Mouse (Mus musculus) left cerebral cortex, postnatal 10 days (tissue): ENCODE data around the gene Tenm3. TPM values are rescaled to one million over a fixed set of nuclear protein-coding genes. Genes with fewer than 3 reads are reported as not detected.

Source experiments
- DNase-seq, 2 experiments: peaks; one replicate each; pipeline ENCODE4 v3.0.0; 2021 to 2022; ENCODE audit warnings: low spot score in 2 of 2, mixed read lengths in 1 of 2; ENCODE audit errors: extremely low spot score in 1 of 2
- intact Hi-C: fragments of 180-260 bp; cut with DNase I; formaldehyde crosslinking; loops from one replicate; pipeline ENCODE4 v1.15.1; 2025
- total RNA-seq, 2 experiments: library from RNA; stranded (reverse); gene quantifications; 2 replicates each; pipeline ENCODE4 v1.2.3; 2021

Tenm3 gene
- total RNA-seq, 2 experiments from 2014 or later = 130 to 135 TPM

DNA sequence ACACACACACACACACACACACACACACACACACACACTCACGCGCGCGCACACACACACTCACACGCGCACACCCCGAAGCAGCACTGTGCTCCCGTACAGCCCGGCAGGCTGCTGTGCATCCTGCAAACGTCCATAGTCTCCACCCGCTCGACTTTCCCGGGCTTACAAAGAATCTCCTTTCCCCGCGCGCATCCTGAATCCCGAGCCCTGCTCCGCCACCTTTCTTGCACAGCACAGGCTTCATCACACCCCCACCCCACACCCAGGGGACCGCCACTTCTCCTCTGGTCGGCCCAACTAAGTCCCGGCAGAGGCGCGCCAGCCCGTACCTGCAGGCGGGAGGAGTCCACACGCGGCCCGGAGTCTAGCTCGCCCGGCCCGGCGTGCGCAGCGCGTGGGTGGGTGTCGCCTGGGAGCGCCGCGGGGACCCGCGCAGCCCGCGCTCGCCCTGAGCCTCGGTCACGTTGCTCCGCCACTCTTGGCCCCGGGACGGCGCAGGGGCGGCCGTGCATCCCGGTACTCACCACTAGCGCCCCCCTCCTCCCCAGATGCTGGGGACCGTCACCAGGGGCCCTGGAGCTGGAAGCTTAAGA is 288.1 kb downstream of the Tenm3 start:
- peak; percentile 30 to 72 for DNase-seq
- intact Hi-C loops = loop anchor here (10.0 kb wide), 1 partner anchor 289 kb away; the partner anchor contains the start of gene Tenm3

- intact Hi-C loops = loop anchor here (10.0 kb wide), 1 partner anchor 290 kb away; the partner anchor contains the start of gene Tenm3
- peak; percentile 67 to 80 for DNase-seq
These were observed 288.8 kb downstream of the Tenm3 start for GRCm38 (mm10) chr8:48554762-48555545.

GRCm38 (mm10) chr8:48553791-48554288 is 289.9 kb downstream of the Tenm3 start:
- DNase-seq = no peak

DNA sequence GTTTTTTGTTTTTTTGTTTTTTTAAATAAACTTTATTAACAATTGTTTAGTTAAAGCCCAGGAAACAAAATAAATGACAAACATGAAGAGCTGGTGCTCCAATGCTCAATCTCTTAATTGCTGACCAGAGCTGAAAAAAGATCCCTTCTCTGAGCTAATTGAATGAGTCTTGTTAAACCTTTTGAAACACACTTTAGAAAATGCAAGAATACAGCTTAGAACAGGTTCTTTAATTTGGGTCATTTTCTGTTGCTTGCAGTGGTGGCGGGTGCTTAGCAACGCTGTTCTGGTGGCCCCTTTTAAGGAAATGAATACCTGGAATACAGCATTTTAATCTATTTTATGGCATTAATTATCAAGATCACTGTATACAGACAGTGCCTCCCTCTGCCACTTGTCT is 291.4 kb downstream of the Tenm3 start:
- DNase-seq = no peak
- intact Hi-C loops = loop anchor here (2.0 to 10.0 kb wide), 2 partner anchors 292 to 332 kb away; partner anchors contain the start of gene Tenm3

More at GRCm38 (mm10) chr8:48553791-48554288, 289.9 kb downstream of the Tenm3 start:
- intact Hi-C loops = loop anchor here (2.0 to 10.0 kb wide), 2 partner anchors 291 to 333 kb away; partner anchors contain the start of gene Tenm3

DNA sequence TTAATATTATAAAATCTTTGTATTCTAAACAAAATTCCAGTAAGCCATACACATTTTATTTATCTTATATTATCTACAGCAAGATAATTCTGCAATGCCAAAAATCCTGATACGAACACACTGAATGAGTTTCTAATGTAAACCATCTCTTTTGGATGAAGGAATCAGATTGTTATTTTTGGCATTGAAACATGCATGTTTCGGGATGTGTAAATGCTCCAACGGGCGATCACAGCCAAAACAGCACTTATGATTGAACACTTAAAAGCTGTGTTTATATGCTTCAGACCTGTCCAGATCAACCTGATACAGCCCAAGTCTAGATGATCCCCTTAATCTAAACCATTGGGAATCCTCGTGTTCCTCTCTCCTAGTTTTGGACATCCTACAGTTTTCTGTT is 292.4 kb downstream of the Tenm3 start:
- intact Hi-C loops = loop anchor here (10.0 kb wide), 1 partner anchor 293 kb away; the partner anchor contains the start of gene Tenm3

DNA sequence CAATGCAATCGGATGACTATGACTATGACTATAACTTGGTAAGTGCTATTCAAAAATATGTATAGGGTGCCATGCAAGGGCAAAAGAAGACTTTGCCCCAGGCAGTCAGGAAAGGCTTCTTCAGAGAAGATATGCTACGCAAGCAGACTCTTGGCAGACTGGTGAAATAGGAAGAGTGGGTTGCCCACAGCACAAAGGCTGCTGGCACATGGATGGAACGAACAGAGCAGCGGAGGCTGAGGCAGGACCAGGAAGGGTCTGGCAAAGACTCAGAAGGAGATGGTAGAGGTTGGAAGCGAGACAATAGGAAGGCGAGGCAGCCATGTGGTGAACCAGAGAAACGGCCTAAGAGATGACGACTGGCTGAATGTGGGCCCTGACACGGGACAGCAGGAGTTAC is 294.8 kb downstream of the Tenm3 start:
- no peak for DNase-seq
- intact Hi-C loops = no loop called here

More for the DNA sequence above, 292.4 kb downstream of the Tenm3 start:
- DNase-seq = no peak

DNA sequence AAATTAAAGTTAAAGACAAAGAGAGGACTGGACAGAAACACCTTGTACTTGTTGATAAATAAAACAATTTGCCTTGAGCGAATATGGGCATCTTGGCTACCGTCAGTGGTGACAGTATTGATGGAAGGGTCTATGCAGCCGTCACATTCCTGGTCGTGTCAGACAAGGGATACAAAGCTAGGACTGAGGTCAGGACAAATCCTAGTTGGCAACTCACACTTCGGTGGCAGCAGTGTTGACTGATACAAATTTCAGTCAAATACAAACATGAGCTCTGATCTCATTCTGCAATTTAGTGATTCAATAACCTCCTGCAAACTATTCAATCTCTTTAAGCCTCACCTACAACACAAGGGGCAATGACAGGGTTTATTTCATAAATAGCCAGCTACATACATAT is 298.1 kb downstream of the Tenm3 start:
- intact Hi-C loops = no loop called here
- no peak for DNase-seq

- intact Hi-C loops = no loop called here
- no peak for DNase-seq
These were observed 298.9 kb downstream of the Tenm3 start for GRCm38 (mm10) chr8:48544840-48545239.

DNA sequence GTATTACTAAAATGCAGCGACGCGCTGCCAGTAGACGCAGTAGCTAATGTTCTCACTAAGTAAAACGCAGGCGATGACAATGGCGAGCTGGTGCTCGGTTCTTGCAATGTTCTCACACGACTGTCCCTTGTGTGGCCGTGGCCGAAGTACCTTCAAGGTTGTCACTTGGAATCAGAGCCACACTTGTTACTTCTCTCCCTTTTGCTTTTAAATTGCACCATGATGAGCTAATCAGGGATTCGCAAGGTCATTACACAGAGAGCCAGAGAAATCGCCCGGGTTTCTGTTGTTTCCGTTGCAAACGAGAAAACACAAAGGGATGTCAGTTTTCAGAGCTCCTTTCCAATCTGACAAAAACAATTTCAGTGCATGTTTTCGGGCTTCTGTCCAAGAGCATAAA is 301.6 kb downstream of the Tenm3 start:
- DNase-seq = no peak
- intact Hi-C loops = no loop called here

- intact Hi-C loops = no loop called here
- DNase-seq = no peak
These were observed 302.9 kb downstream of the Tenm3 start for GRCm38 (mm10) chr8:48540894-48541293.

DNA sequence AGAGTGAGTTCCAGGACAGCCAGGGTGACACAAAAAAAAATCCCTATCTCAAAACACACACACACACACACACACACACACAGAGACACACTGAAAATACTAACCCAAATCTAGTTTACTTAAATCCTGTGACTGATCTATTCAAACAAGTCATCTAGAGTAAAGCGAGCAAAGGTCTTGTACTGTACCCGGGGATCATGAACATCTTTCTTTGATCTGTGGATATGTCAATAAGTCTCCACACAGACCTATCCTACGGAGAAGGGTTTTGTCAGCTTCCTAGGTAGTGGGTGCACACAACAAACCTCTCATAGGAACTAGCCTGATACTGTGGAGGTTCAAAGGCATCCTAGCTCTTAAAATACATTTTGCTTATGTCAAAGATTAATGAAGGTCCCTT is 307.9 kb downstream of the Tenm3 start:
- intact Hi-C loops = no loop called here
- DNase-seq = no peak

GRCm38 (mm10) chr8:48531795-48532194 is 312.0 kb downstream of the Tenm3 start:
- intact Hi-C loops = no loop called here
- no peak for DNase-seq

- intact Hi-C loops = no loop called here
- no peak for DNase-seq
These were observed 312.7 kb downstream of the Tenm3 start for GRCm38 (mm10) chr8:48530916-48531570.

DNA sequence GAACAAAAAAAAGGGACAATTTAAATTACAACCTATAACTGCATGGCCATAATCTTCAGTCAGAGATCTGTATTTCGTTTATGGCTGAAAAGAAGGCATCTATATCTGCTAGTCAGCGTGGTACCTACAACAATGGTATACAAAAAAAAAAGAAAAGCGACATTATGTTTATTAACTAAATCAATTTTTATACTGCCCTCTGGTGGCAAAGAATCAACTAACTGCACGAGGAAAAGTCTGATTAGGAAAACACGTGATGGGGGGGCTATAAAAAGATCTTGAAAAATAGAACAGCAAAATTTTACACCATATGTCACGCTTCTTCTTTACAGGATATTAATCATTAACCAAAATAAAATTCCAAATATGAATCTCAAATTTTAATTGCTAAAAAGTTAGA is 316.3 kb downstream of the Tenm3 start:
- peak in 1 of 2 experiments; percentile 29 for DNase-seq
- intact Hi-C loops = loop anchor here (2.0 to 5.0 kb wide), 2 partner anchors 305 to 430 kb away; partner anchors contain the start of gene Dctd

DNA sequence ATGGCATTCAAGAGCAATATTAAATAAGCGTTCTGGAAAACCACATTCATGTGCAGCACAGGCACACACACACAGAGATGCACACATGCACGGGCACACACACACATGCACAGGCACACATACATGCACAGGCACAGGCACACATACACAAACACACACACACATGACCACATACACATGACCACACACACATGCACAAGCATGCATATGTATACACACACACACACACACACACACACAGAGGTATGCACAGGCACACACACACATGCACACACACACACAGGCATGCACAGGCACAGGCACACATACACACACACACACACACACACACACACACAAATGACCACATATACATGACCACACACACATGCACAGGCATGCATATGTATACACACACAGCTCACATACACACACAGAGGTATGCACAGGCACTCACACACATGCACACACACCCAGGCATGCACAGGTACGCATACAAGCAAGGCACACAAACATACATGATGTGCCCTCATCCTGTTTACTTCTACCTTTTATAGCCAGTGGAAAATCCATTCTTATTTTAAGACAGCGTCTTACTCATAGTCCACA is 321.1 kb downstream of the Tenm3 start:
- intact Hi-C loops = no loop called here
- no peak for DNase-seq

- no peak for DNase-seq
- intact Hi-C loops = no loop called here
These were observed 321.7 kb downstream of the Tenm3 start for GRCm38 (mm10) chr8:48522004-48522403.

DNA sequence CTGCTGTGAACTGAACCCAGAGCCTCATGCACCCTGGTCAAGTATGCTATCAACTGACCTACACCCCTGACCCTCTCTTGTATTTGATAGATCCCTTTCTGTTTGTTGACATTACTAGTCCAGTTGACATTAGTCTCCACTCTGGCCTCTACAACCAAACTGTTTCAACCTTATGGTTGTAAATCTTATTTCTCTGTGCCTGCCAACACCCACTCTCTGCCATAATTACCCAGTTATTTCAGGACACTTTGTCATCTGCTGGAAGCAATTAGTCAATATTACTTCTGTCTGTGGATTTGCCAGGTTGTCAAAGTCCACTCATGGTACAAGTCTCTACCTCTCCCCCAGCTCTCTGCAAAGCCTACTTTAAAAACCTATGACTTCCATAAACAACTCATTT is 326.3 kb downstream of the Tenm3 start:
- DNase-seq = no peak
- intact Hi-C loops = no loop called here

GRCm38 (mm10) chr8:48514230-48514629 is 329.5 kb downstream of the Tenm3 start:
- DNase-seq = no peak
- intact Hi-C loops = no loop called here

GRCm38 (mm10) chr8:48513801-48514200 is 329.9 kb downstream of the Tenm3 start:
- no peak for DNase-seq

More at GRCm38 (mm10) chr8:48513801-48514200, 329.9 kb downstream of the Tenm3 start:
- intact Hi-C loops = no loop called here
